Mouse (Mus musculus) heart, embryonic 12.5 days (tissue): Measurements from ENCODE around the gene Homer1. TPM values are rescaled to one million over a fixed set of nuclear protein-coding genes. Genes with fewer than 3 reads are reported as not detected.
A peak's percentile ranks its signal among the peaks of the same experiment; 100 is the strongest.

Source experiments
- ATAC-seq: fragments of 200-750 bp; cut with Nextera tagmentation; 2 replicates; pipeline ENCODE4 v1.8.0; 2017; ENCODE audit warnings: moderate TSS enrichment, moderate library complexity; ENCODE audit not compliant: insufficient number of reproducible peaks, low FRiP score
- H3K27ac ChIP-seq: fragments of 300-500 bp; sonication (generic); 2 replicates; pipeline ENCODE4 v1.5.1; 2016; ENCODE audit warnings: mild to moderate bottlenecking, moderate library complexity; ENCODE audit not compliant: poor library complexity, severe bottlenecking
- H3K27me3 ChIP-seq: fragments of 300-500 bp; sonication (generic); replicated peaks from 2 replicates; pipeline ENCODE4 v1.6.1; 2016; ENCODE audit warnings: mild to moderate bottlenecking, moderate library complexity
- H3K36me3 ChIP-seq: fragments of 300-500 bp; sonication (generic); 2 replicates; pipeline ENCODE4 v1.6.1; 2016; ENCODE audit warnings: mild to moderate bottlenecking, moderate library complexity
- H3K4me1 ChIP-seq: fragments of 300-500 bp; sonication (generic); replicated peaks from 2 replicates; pipeline ENCODE4 v1.6.1; 2016; ENCODE audit warnings: mild to moderate bottlenecking
- H3K4me2 ChIP-seq: fragments of 300-500 bp; sonication (generic); 2 replicates; pipeline ENCODE4 v1.6.1; 2016; ENCODE audit warnings: mild to moderate bottlenecking, moderate library complexity
- H3K4me3 ChIP-seq: fragments of 300-500 bp; sonication (generic); 2 replicates; pipeline ENCODE4 v1.5.1; 2016; ENCODE audit warnings: mild to moderate bottlenecking
- H3K9ac ChIP-seq: fragments of 300-500 bp; sonication (generic); 2 replicates; pipeline ENCODE4 v1.6.1; 2016; ENCODE audit warnings: mild to moderate bottlenecking, moderate library complexity
- H3K9me3 ChIP-seq: fragments of 300-500 bp; sonication (generic); replicated peaks from 2 replicates; pipeline ENCODE4 v1.6.1; 2016; ENCODE audit warnings: mild to moderate bottlenecking, moderate library complexity
- WGBS: fragments of 180-500 bp; shearing (Covaris S2); methylation state at CpG from one replicate; pipeline ENCODE4 v1.1.7; 2016; 5-methylcytosine and 5-hydroxymethylcytosine counted together
- polyA plus RNA-seq: library from polyadenylated mRNA; unstranded; fragments of >200 nt; fragmentation: Nextera tagmentation; extraction: Ambion mirVana; gene quantifications from 2 replicates; pipeline ENCODE4 v1.2.1, GENCODE M21; 2016

Gene Homer1
- polyA plus RNA-seq, 1 experiment from 2014 or later = 23.5 TPM

- no peak overlapping the region for H3K27ac ChIP-seq
- ATAC-seq = no peak
- WGBS = 18% methylated on average over 7 of the region's 7 CpGs
Measured at GRCm38 (mm10) chr13:93305636-93306035, 6.2 kb downstream of the Homer1 start.

GRCm38 (mm10) chr13:93306545-93306944 lies 7.1 kb downstream of the Homer1 start:
- Histone ChIP-seq H3K4me1 (peaks cover 17% of the 10 kb centered on the region), H3K9me3 (no peaks in the 10 kb centered on the region), H3K4me3 (peak overlapping the region; percentile 94), H3K36me3 (no peaks in the 10 kb centered on the region), H3K27ac (no peak overlapping the region), H3K27me3 (no peaks in the 10 kb centered on the region), H3K4me2 (peak overlapping the region; percentile 69), H3K9ac (peak overlapping the region; percentile 69)
- ATAC-seq = no peak
- 42% methylated on average over 3 of the region's 3 CpGs for WGBS

More at GRCm38 (mm10) chr13:93305636-93306035, 6.2 kb downstream of the Homer1 start:
- Histone ChIP-seq H3K36me3 (no peaks in the 10 kb centered on the region), H3K27me3 (no peaks in the 10 kb centered on the region), H3K4me3 (peak overlapping the region; percentile 94), H3K9ac (peak overlapping the region; percentile 85), H3K4me1 (peaks cover 13% of the 10 kb centered on the region), H3K9me3 (no peaks in the 10 kb centered on the region), H3K4me2 (peak overlapping the region; percentile 71)

- H3K9ac ChIP-seq = peak overlapping the region; percentile 46; the same call in 1 of the 2 replicates
- no peaks in the 10 kb centered on the region for H3K36me3 ChIP-seq
- H3K9me3 ChIP-seq = no peaks in the 10 kb centered on the region
- H3K4me3 ChIP-seq = peak overlapping the region; percentile 44
- 26% methylated on average over 7 of the region's 7 CpGs for WGBS
- ATAC-seq = no peak
- peaks cover 19% of the 10 kb centered on the region for H3K4me1 ChIP-seq
- peak overlapping the region; percentile 68 for H3K4me2 ChIP-seq
- H3K27me3 ChIP-seq = no peaks in the 10 kb centered on the region
- peak overlapping the region; percentile 80 for H3K27ac ChIP-seq
Measured at GRCm38 (mm10) chr13:93307700-93308099, 8.3 kb downstream of the Homer1 start.

- Histone ChIP-seq H3K27ac (peak overlapping the region; percentile 68), H3K4me1 (peaks cover 25% of the 10 kb centered on the region), H3K9me3 (no peaks in the 10 kb centered on the region), H3K27me3 (no peaks in the 10 kb centered on the region), H3K9ac (no peak overlapping the region), H3K36me3 (no peaks in the 10 kb centered on the region), H3K4me2 (peak overlapping the region; percentile 42; the same call in 1 of the 2 replicates), H3K4me3 (no peak overlapping the region)
- no peak for ATAC-seq
- 5% methylated on average over 1 of the region's 1 CpGs for WGBS
Measured at GRCm38 (mm10) chr13:93309295-93309694, 9.9 kb downstream of the Homer1 start.

GRCm38 (mm10) chr13:93312518-93312917 lies 13.1 kb downstream of the Homer1 start:
- H3K9ac ChIP-seq = no peak overlapping the region
- no peaks in the 10 kb centered on the region for H3K9me3 ChIP-seq
- no peak overlapping the region for H3K27ac ChIP-seq
- no peak overlapping the region for H3K4me3 ChIP-seq
- no peaks in the 10 kb centered on the region for H3K36me3 ChIP-seq
- no peak for ATAC-seq
- no peaks in the 10 kb centered on the region for H3K27me3 ChIP-seq
- no peak overlapping the region for H3K4me2 ChIP-seq
- peaks cover 28% of the 10 kb centered on the region for H3K4me1 ChIP-seq

GRCm38 (mm10) chr13:93314322-93314721 lies 14.9 kb downstream of the Homer1 start:
- WGBS = 48% methylated on average over 4 of the region's 4 CpGs
- no peak overlapping the region for H3K4me3 ChIP-seq
- H3K36me3 ChIP-seq = no peaks in the 10 kb centered on the region
- no peak overlapping the region for H3K4me2 ChIP-seq
- no peak for ATAC-seq
- no peaks in the 10 kb centered on the region for H3K9me3 ChIP-seq
- H3K27ac ChIP-seq = no peak overlapping the region
- no peak overlapping the region for H3K9ac ChIP-seq
- H3K27me3 ChIP-seq = no peaks in the 10 kb centered on the region
- H3K4me1 ChIP-seq = peaks cover 19% of the 10 kb centered on the region

GRCm38 (mm10) chr13:93320089-93320488 lies 20.7 kb downstream of the Homer1 start:
- 53% methylated on average over 5 of the region's 5 CpGs for WGBS
- no peaks in the 10 kb centered on the region for H3K27me3 ChIP-seq
- peaks cover 8% of the 10 kb centered on the region for H3K4me1 ChIP-seq
- H3K4me3 ChIP-seq = no peak overlapping the region
- H3K27ac ChIP-seq = peak overlapping the region; percentile 68; the same call in 1 of the 2 replicates
- H3K4me2 ChIP-seq = peak overlapping the region; percentile 19; the same call in 1 of the 2 replicates
- no peak for ATAC-seq
- H3K36me3 ChIP-seq = no peaks in the 10 kb centered on the region
- H3K9ac ChIP-seq = peak overlapping the region; percentile 30; the same call in 1 of the 2 replicates
- H3K9me3 ChIP-seq = no peaks in the 10 kb centered on the region

- no peak overlapping the region for H3K9ac ChIP-seq
- ATAC-seq = no peak
- no peaks in the 10 kb centered on the region for H3K36me3 ChIP-seq
- H3K27ac ChIP-seq = no peak overlapping the region
- no peaks in the 10 kb centered on the region for H3K9me3 ChIP-seq
- 57% methylated on average over 3 of the region's 3 CpGs for whole genome bisulfite sequencing
- peaks cover 7% of the 10 kb centered on the region; the same call in 1 of the 2 replicates for H3K4me1 ChIP-seq
- H3K27me3 ChIP-seq = no peaks in the 10 kb centered on the region
- no peak overlapping the region for H3K4me2 ChIP-seq
- H3K4me3 ChIP-seq = no peak overlapping the region
Measured at GRCm38 (mm10) chr13:93326326-93326725, 26.9 kb downstream of the Homer1 start.

GRCm38 (mm10) chr13:93331721-93332120 lies 32.3 kb downstream of the Homer1 start:
- H3K27ac ChIP-seq = no peak overlapping the region
- peaks cover 5% of the 10 kb centered on the region for H3K4me1 ChIP-seq
- no peak for ATAC-seq
- H3K4me2 ChIP-seq = no peak overlapping the region
- H3K36me3 ChIP-seq = no peaks in the 10 kb centered on the region
- H3K9ac ChIP-seq = no peak overlapping the region
- no peak overlapping the region for H3K4me3 ChIP-seq
- WGBS = 72% methylated on average over 2 of the region's 2 CpGs
- H3K27me3 ChIP-seq = no peaks in the 10 kb centered on the region
- no peaks in the 10 kb centered on the region for H3K9me3 ChIP-seq

GRCm38 (mm10) chr13:93332491-93332890 lies 33.1 kb downstream of the Homer1 start:
- no peaks in the 10 kb centered on the region for H3K36me3 ChIP-seq
- no peaks in the 10 kb centered on the region for H3K9me3 ChIP-seq
- H3K27ac ChIP-seq = no peak overlapping the region
- H3K4me3 ChIP-seq = no peak overlapping the region
- H3K9ac ChIP-seq = no peak overlapping the region
- ATAC-seq = no peak
- no peaks in the 10 kb centered on the region for H3K27me3 ChIP-seq
- WGBS = 91% methylated on average over 13 of the region's 13 CpGs
- no peak overlapping the region for H3K4me2 ChIP-seq
- H3K4me1 ChIP-seq = peaks cover 2% of the 10 kb centered on the region; the same call in 1 of the 2 replicates

- no peaks in the 10 kb centered on the region for H3K9me3 ChIP-seq
- no peak overlapping the region for H3K4me3 ChIP-seq
- H3K27me3 ChIP-seq = no peaks in the 10 kb centered on the region
- H3K4me1 ChIP-seq = peaks cover 17% of the 10 kb centered on the region
- no peak overlapping the region for H3K9ac ChIP-seq
- H3K36me3 ChIP-seq = no peaks in the 10 kb centered on the region
- no peak overlapping the region for H3K27ac ChIP-seq
- 77% methylated on average over 3 of the region's 3 CpGs for WGBS
- ATAC-seq = no peak
- H3K4me2 ChIP-seq = no peak overlapping the region
Measured at GRCm38 (mm10) chr13:93335337-93335736, 35.9 kb downstream of the Homer1 start.

GRCm38 (mm10) chr13:93338394-93338793 lies 39.0 kb downstream of the Homer1 start:
- Histone ChIP-seq H3K36me3 (peaks cover 6% of the 10 kb centered on the region; the same call in 1 of the 2 replicates), H3K27me3 (no peaks in the 10 kb centered on the region), H3K27ac (peak overlapping the region; percentile 73), H3K4me1 (peaks cover 22% of the 10 kb centered on the region), H3K4me3 (no peak overlapping the region), H3K4me2 (peak overlapping the region; percentile 3; the same call in 1 of the 2 replicates), H3K9ac (no peak overlapping the region), H3K9me3 (no peaks in the 10 kb centered on the region)
- ATAC-seq = peak; percentile 69
- 11% methylated on average over 5 of the region's 5 CpGs for WGBS
